Mouse (Mus musculus) left cerebral cortex, postnatal 10 days (tissue): ENCODE results near the gene Cdc34. TPM values are rescaled to one million over a fixed set of nuclear protein-coding genes. Genes with fewer than 3 reads are reported as not detected.

ENCODE experiments used
- DNase-seq, 2 experiments: peaks; one replicate each; pipeline ENCODE4 v3.0.0; 2021 to 2022; ENCODE audit warnings: low spot score in 2 of 2, mixed read lengths in 1 of 2; ENCODE audit errors: extremely low spot score in 1 of 2
- intact Hi-C: fragments of 180-260 bp; cut with DNase I; formaldehyde crosslinking; loops from one replicate; pipeline ENCODE4 v1.15.1; 2025
- total RNA-seq, 2 experiments: library from RNA; stranded (reverse); gene quantifications; 2 replicates each; pipeline ENCODE4 v1.2.3; 2021

Gene Cdc34
- total RNA-seq, 2 experiments from 2014 or later, result 64.9 to 66.8 TPM

DNA sequence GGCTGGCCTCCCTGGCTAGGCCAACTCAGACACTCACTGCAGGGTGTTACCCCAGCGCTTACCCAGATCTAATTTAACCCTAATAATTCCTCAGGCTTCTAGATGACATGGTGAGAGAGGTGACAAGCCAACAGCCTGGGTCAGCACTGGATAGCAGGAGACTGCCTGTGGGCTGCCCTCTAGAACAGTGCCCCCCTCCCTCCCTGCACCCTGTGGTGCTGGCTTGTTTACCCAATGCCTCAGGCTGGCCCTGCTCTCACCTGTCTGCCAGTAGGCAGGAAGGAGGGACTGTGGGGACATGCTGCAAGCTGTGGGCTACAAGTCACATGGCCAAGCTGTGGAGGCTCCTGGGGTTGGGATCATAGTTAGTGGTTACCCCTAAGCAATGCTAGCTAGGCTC, 25.2 kb downstream of the Cdc34 start:
- peak in 1 of 2 experiments; percentile 51 for DNase-seq
- intact Hi-C loops, result no loop called here

- DNase-seq, result peak in 1 of 2 experiments; percentile 42
- intact Hi-C loops, result no loop called here
These were observed 25.8 kb downstream of the Cdc34 start for GRCm38 (mm10) chr10:79707759-79708158.

DNA sequence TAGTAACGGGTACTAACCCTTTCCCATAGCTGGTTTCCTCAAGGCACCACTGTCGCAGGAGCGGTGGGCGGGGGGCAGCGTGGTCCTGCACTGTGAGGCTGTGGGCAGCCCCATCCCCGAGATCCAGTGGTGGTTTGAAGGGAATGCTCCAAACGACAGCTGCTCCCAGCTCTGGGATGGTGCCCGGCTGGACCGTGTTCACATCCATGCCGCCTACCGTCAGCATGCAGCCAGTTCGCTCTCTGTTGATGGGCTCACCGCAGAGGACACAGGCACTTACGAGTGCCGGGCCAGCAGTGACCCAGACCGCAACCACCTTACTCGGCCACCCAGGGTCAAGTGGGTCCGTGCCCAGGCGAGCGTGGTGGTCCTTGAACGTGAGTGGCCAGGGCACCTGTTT, 26.7 kb downstream of the Cdc34 start:
- no peak for DNase-seq
- intact Hi-C loops, result no loop called here

- no peak for DNase-seq
- intact Hi-C loops, result no loop called here
These were observed 27.3 kb downstream of the Cdc34 start for GRCm38 (mm10) chr10:79709307-79709706.

GRCm38 (mm10) chr10:79712029-79712428, 30.0 kb downstream of the Cdc34 start:
- DNase-seq, result no peak
- intact Hi-C loops, result no loop called here

DNA sequence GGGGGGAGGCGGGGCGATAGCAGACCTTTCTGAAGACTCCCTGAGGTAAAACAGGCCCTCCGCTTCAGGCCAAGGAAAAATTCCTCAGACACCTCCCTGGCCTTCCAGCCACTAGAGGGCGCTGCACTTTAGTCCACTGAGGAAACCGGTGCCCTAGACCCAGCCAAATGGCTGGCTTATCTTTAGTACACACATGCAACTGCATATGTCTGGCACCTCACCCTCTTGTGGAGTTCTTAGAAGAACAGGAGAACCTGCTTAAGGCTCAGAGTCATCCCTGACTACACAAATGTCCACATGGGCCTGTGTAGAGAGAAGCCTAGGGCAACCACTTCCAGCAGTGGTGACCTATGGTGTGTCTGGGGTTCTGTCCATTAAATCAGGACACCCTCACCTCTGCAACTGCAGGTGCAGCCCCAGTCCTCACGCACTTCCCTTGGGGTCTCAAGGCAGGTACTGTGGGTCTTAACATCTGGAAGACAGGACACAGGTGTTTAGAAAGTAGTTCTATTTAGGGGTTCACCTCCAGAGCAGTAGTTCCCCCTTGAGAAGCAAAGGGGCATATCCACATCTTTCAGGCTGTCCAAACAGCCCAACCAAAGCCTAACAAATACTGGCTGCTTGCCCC, 30.6 kb downstream of the Cdc34 start:
- intact Hi-C loops, result no loop called here
- peak; percentile 58 to 90 for DNase-seq

GRCm38 (mm10) chr10:79713163-79713562, 31.2 kb downstream of the Cdc34 start:
- peak in 1 of 2 experiments; percentile 34 for DNase-seq
- intact Hi-C loops, result no loop called here

DNA sequence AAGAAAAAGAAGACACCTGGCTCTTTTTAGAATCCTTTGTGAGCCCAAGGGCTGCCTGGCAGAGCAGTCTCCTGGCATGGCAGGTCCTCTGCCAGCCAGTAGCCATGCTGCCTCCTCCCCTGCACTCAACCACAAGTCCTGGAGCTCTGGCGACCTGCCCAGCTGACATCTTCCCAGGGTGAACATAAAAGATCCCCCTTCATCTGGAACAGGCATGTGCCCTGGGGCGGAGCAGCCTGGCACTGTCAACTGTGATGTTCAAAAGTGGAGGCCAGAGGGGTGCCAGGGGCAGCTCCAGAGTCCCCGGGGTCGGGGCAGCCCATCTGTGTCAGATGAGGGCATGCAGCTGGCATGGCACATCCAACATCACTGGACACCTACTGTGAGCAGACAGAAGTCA, 33.0 kb downstream of the Cdc34 start:
- intact Hi-C loops, result no loop called here
- peak in 1 of 2 experiments; percentile 81 for DNase-seq

DNA sequence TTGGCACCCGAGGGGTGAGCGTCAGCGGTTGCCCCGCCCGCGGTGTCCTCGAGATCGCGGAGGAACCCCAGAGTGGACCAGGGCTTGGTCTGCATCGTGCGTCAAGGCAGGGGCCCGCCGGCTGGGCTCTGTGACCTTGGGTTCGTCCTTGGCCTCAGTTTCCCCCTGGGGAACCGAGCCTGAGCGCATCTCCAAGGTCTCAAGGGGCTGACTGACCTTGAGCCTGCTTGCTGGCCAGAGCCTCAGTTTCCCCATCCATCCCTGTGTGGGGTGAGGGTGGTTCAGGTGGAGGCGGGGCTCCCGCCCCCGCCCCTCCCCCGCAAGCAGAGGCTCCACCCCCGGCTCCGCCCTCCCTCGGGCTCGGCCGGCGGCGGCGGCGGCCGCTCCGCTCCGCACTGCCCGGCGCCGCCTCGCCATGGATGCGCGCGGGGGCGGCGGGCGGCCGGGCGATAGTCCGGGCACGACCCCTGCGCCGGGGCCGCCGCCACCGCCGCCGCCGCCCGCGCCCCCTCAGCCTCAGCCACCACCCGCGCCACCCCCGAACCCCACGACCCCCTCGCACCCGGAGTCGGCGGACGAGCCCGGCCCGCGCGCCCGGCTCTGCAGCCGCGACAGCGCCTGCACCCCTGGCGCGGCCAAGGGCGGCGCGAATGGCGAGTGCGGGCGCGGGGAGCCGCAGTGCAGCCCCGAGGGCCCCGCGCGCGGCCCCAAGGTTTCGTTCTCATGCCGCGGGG, 34.4 kb downstream of the Cdc34 start, which contains the start of gene Hcn2:
Gene Hcn2, plus strand, starts transcription at position 381 of the 734 bp plus-strand sequence.
- peak in 1 of 2 experiments; percentile 72 for DNase-seq
- intact Hi-C loops, result no loop called here

- intact Hi-C loops, result no loop called here
- DNase-seq, result peak in 1 of 2 experiments; percentile 81
These were observed 35.0 kb downstream of the Cdc34 start for GRCm38 (mm10) chr10:79716988-79717355.

DNA sequence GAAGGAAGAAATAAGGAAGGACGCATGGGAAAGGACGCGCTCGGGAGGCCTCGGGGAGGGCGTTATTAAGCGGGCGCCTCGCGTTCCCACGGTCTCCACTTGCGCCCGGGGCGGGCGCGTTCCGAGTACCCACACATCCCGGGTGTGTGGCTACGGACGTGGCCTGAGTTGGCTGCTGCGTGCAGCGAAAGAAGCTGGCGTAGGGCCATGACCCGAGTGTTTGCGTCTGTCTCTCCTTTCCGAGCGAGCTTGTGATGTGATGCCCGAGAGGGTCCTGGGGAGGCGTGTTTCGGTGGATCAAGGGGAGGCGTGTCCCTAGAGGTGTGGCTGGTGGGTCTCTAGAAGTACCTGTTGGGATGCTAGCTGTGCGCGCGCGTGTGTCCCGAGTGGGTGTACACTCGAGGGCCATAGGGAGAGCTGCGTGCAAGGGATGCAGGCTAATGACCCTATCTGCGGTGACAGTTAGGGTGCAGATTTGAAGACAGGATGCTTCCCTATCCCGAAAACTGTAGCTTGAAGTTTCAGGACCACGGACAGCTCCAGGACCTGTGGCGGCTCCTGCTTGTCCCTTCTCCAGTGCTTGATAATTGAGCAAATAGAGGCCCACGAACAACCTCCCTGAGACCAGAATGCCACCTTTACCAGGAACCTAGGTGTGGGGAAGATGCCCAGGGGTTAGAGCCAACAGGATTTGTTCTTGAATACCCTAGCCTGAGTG, 35.8 kb downstream of the Cdc34 start:
- intact Hi-C loops, result no loop called here
- peak in 1 of 2 experiments; percentile 71 for DNase-seq

- no peak for DNase-seq
- intact Hi-C loops, result no loop called here
These were observed 39.1 kb downstream of the Cdc34 start for GRCm38 (mm10) chr10:79721089-79721488.

GRCm38 (mm10) chr10:79723047-79723446, 41.1 kb downstream of the Cdc34 start:
- DNase-seq, result no peak

GRCm38 (mm10) chr10:79723692-79724091, 41.7 kb downstream of the Cdc34 start:
- intact Hi-C loops, result no loop called here
- no peak for DNase-seq

More at GRCm38 (mm10) chr10:79723047-79723446, 41.1 kb downstream of the Cdc34 start:
- intact Hi-C loops, result no loop called here

GRCm38 (mm10) chr10:79726090-79726489, 44.1 kb downstream of the Cdc34 start:
- DNase-seq, result peak in 1 of 2 experiments; percentile 65
- intact Hi-C loops, result no loop called here

DNA sequence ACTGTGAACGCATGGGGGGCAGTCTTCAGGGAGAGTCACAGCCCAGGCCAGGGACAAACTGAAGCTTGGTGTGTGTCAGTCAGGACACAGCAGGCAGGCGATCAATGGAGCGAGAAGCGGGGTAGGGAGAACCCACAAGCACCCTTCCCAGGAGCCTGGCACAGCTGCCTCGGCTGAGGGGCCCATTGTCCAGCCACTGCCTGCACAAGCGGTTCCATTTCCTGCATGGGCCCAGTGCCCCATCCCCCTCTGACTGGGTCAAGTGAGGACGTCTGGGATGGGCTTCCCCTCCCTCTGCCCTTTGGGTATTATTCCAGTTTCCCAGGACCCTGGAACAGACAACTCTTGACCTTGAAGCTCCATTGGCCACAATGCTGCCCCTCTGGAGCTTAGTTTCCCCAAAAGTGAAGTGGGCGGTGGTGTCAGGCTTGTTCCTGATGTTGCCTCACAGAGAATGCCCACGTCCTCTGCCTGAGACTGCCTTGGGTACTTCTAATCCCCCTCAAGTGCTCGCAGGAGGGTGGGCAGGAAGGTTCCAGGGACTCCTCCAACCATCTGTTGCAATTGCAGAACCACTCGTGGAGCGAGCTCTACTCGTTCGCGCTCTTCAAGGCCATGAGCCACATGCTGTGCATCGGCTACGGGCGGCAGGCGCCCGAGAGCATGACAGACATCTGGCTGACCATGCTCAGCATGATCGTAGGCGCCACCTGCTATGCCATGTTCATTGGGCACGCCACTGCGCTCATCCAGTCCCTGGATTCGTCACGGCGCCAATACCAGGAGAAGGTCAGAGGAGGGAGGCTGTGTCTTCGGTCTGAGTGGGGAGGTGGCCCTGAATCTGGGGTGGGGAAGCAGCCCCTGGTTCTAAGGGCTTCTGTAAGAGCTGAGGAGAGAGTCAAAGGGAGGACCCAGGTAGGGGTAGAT, 46.6 kb downstream of the Cdc34 start:
- peak in 1 of 2 experiments; percentile 68 for DNase-seq
- intact Hi-C loops, result no loop called here

DNA sequence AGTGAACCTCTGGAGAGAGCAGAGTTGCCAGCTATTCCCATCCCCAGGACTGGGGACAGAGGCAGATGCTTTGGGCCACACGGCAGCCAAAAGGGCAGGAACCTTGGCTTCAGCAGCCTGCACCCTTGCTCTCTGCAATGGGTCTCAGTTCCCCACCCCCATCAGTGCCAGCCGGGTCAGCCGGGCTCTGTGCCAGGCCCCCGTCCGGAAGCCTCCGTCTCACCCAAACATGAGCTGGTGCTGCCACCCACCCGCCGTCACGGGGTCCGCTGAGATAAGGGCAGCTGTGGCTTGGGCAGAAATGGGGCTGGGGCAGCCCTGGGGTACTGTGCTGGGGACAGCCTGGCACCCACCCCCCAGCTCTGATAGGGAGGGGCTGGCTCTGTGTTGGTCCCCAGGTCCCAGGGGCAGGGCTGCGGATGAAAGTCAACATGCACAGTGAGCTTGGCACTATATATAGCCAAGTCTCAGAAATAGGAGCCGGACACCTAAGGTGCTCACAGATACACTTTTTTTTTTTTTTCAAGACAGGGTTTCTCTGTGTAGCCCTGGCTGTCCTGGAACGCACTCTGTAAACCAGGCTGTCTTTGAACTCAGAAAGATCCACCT, 47.5 kb downstream of the Cdc34 start:
- intact Hi-C loops, result no loop called here
- peak in 1 of 2 experiments; percentile 75 for DNase-seq

- no peak for DNase-seq
- intact Hi-C loops, result no loop called here
These were observed 50.5 kb downstream of the Cdc34 start for GRCm38 (mm10) chr10:79732500-79732899.
